Mouse (Mus musculus): ENCODE measurements around the gene P2rx1. TPM values are rescaled to one million over a fixed set of nuclear protein-coding genes. Genes with fewer than 3 reads are reported as not detected.
A peak's percentile ranks its signal among the peaks of the same experiment; 100 is the strongest.

The P2rx1 gene
- total RNA-seq, 1 experiment from 2014 or later: 11.3 TPM

GRCm38 (mm10) chr11:73013981-73014380 is 15.1 kb downstream of the P2rx1 start:
- ATAC-seq (replicated peaks in 1 of 2; ENCODE audit: insufficient read depth in 1 of 2, low FRiP score in 2 of 2, low TSS enrichment in 1 of 2, low read depth in 1 of 2, poor library complexity in 2 of 2, severe bottlenecking in 2 of 2): no peak

- ATAC-seq (replicated peaks in 1 of 2; ENCODE audit: insufficient read depth in 1 of 2, low FRiP score in 2 of 2, low TSS enrichment in 1 of 2, low read depth in 1 of 2, poor library complexity in 2 of 2, severe bottlenecking in 2 of 2): no peak
Observed at GRCm38 (mm10) chr11:73014831-73015344, 16.0 kb downstream of the P2rx1 start.

GRCm38 (mm10) chr11:73015391-73016102 is 16.6 kb downstream of the P2rx1 start:
- no peak for ATAC-seq (replicated peaks in 1 of 2; ENCODE audit: insufficient read depth in 1 of 2, low FRiP score in 2 of 2, low TSS enrichment in 1 of 2, low read depth in 1 of 2, poor library complexity in 2 of 2, severe bottlenecking in 2 of 2)

GRCm38 (mm10) chr11:73016103-73016420 is 17.2 kb downstream of the P2rx1 start:
- ATAC-seq (replicated peaks in 1 of 2; ENCODE audit: insufficient read depth in 1 of 2, low FRiP score in 2 of 2, low TSS enrichment in 1 of 2, low read depth in 1 of 2, poor library complexity in 2 of 2, severe bottlenecking in 2 of 2): no peak

DNA sequence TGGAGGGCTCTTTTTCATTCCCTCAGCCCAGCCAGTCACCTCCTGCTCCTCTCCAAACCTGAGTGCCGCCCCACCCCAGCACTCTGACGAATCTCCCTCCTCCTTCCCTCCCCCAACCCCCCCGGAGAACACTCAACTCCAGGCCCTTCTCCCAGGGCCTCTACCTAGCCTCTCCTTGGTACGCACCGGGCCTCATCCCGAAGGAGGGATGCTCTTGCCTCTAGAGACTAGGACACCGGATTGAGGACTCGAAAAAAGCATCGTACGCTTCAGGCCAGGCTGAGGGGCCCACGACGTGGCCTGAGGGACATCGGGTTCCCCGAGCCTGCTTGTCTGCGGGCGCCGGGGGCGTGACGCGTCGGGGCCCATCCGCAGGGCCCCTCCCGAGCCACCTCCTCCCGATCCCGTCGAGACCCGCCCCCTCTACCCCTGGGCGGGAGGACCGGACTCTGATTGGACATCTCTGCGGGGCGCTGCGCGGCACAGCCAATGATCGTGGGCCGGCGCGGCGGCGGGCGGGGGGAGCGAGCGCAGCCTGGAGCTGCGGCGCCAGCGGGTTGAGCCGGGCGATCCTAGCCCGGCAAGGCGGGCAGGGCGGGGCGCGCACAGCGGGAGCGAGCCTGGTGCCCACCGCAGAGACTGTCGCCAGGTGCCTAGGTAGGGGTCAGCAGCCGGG is 19.7 kb downstream of the P2rx1 start, which contains the start of gene Camkk1:
Gene Camkk1, plus strand, starts transcription at position 538 of the 676 bp plus-strand sequence.
- ATAC-seq (replicated peaks in 1 of 2; ENCODE audit: insufficient read depth in 1 of 2, low FRiP score in 2 of 2, low TSS enrichment in 1 of 2, low read depth in 1 of 2, poor library complexity in 2 of 2, severe bottlenecking in 2 of 2): peak; percentile 83 to 93

DNA sequence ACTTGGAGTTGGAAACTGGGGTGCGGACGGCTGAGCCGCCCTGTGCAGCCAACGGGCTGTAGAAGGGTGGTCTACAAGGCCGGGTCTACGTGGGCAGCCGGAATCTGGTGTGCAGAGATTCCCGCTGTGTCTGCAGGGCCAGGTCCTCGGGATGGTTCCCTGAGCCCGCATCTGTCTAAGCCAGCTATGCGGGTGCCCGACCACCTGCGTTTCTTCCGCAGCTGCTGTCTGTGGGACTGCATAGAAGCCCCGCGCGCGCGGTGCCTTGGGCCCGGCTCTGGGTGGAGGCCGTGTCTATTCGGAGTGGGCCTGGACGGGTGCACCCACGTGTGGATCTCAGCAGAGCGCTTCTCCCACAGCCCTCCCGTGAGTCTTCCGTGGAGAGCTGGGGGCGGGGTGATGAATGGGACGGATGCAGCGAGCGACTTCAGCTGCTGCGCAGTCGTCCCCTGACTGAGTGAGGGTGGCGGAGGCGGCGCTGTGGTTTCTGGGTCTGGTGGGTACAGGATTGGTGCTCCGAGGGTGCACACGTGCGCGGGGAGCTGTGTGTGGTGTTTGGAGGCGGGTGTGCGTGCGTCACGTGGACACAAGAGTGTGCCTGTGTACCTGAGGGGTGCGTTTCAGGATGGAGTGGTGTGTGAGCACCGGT is 20.4 kb downstream of the P2rx1 start:
- peak; percentile 54 to 58 for ATAC-seq (replicated peaks in 1 of 2; ENCODE audit: insufficient read depth in 1 of 2, low FRiP score in 2 of 2, low TSS enrichment in 1 of 2, low read depth in 1 of 2, poor library complexity in 2 of 2, severe bottlenecking in 2 of 2)

GRCm38 (mm10) chr11:73020953-73021800 is 22.3 kb downstream of the P2rx1 start:
- no peak for ATAC-seq (replicated peaks in 1 of 2; ENCODE audit: insufficient read depth in 1 of 2, low FRiP score in 2 of 2, low TSS enrichment in 1 of 2, low read depth in 1 of 2, poor library complexity in 2 of 2, severe bottlenecking in 2 of 2)

- no peak for ATAC-seq (replicated peaks in 1 of 2; ENCODE audit: insufficient read depth in 1 of 2, low FRiP score in 2 of 2, low TSS enrichment in 1 of 2, low read depth in 1 of 2, poor library complexity in 2 of 2, severe bottlenecking in 2 of 2)
Observed at GRCm38 (mm10) chr11:73023099-73023498, 24.2 kb downstream of the P2rx1 start.

- no peak for ATAC-seq (replicated peaks in 1 of 2; ENCODE audit: insufficient read depth in 1 of 2, low FRiP score in 2 of 2, low TSS enrichment in 1 of 2, low read depth in 1 of 2, poor library complexity in 2 of 2, severe bottlenecking in 2 of 2)
Observed at GRCm38 (mm10) chr11:73023827-73024226, 24.9 kb downstream of the P2rx1 start.

DNA sequence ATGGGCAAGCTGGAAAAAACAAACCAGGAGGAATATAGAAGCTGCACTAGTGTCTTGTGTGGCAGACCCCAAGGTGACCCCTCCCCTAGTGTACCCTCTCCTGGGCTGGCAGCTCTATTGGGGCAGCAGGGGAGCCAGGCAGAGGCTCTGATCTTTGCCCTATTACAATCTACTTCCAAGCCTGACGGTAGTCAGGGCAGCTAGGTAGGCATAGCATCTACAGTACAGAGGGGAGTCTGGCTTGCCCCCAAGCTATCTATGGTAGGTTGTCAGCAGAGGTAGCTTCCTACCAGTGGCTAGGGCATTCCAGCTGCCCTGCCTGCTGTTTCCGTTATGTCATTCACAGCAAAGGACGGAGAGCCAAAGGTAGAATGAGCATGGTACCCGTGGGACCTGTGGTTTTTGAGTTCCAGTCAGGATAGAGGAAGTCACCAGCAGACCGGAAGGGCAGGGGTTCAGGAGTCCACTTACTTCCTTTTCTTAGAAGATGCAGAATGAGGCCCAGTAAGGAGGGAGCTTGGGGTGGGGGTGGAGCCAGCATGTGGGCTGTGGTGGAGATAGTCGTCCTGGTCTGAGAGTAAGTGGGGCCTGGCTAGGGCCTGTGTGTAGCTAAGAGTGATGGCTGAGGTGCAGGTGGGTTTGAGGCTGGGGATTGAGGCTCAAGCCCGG is 25.5 kb downstream of the P2rx1 start:
- peak; percentile 91 to 93 for ATAC-seq (replicated peaks in 1 of 2; ENCODE audit: insufficient read depth in 1 of 2, low FRiP score in 2 of 2, low TSS enrichment in 1 of 2, low read depth in 1 of 2, poor library complexity in 2 of 2, severe bottlenecking in 2 of 2)

GRCm38 (mm10) chr11:73026961-73027360 is 28.1 kb downstream of the P2rx1 start:
- no peak for ATAC-seq (replicated peaks in 1 of 2; ENCODE audit: insufficient read depth in 1 of 2, low FRiP score in 2 of 2, low TSS enrichment in 1 of 2, low read depth in 1 of 2, poor library complexity in 2 of 2, severe bottlenecking in 2 of 2)

- ATAC-seq (replicated peaks in 1 of 2; ENCODE audit: insufficient read depth in 1 of 2, low FRiP score in 2 of 2, low TSS enrichment in 1 of 2, low read depth in 1 of 2, poor library complexity in 2 of 2, severe bottlenecking in 2 of 2): peak; percentile 91 to 93
Observed at GRCm38 (mm10) chr11:73030821-73031498, 32.1 kb downstream of the P2rx1 start.

DNA sequence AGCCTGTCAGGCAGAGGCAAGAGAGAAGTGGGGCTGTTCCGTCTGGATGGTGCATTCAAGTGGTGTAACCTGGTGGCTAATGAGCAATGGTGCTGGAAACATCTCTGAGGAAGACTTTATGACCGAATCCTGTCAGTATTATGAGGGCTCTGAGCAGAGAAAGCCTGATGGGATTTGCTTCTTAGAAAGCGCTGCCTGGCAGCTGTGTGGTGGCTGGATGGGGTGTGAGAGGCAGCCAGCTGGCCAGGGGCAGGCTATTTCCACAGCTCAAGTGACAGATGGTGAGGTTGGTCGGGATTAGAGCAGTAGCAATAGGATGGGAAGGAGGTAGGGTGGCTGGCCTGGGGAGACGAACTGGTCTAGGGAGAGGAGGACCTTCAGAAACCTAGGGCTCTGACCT is 32.6 kb downstream of the P2rx1 start:
- ATAC-seq (replicated peaks in 1 of 2; ENCODE audit: insufficient read depth in 1 of 2, low FRiP score in 2 of 2, low TSS enrichment in 1 of 2, low read depth in 1 of 2, poor library complexity in 2 of 2, severe bottlenecking in 2 of 2): no peak

DNA sequence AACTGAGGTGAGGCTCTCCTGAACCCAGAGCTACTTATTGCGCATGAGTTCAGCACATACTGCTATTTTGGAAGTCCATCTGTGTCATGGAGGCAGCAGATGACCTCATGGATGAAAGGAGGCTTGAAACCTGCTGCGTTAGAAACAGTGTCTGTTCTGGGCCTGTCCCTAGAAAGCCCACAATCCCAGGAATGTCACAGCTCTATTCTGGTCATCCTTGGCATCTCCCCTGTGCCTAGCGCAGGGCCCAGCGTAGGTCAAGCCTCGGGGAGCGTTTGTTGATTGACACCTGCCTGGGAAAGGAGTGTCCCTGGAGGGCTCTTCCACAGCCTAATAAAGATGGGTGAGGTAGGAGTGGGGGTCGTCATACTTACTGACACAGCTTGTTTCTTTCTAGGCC is 37.2 kb downstream of the P2rx1 start:
- ATAC-seq (replicated peaks in 1 of 2; ENCODE audit: insufficient read depth in 1 of 2, low FRiP score in 2 of 2, low TSS enrichment in 1 of 2, low read depth in 1 of 2, poor library complexity in 2 of 2, severe bottlenecking in 2 of 2): no peak

DNA sequence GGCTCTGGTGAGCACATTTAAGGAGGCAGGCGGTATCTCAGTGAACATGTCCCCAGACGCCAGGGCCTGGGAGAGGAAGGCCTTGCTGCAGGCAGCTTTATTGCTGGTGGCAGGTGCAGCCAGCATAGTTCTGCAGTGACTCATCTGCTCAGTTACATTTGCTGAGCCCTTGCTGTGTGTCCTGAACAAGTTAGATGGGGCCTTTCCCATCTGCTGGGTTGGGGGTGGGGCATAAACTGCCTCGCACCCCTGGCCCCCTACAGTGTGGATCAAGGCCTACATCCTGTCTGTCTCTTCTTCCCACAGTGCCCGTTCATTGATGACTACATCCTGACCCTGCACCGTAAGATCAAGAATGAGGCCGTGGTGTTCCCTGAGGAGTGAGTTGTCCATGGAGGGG is 38.0 kb downstream of the P2rx1 start:
- ATAC-seq (replicated peaks in 1 of 2; ENCODE audit: insufficient read depth in 1 of 2, low FRiP score in 2 of 2, low TSS enrichment in 1 of 2, low read depth in 1 of 2, poor library complexity in 2 of 2, severe bottlenecking in 2 of 2): no peak

DNA sequence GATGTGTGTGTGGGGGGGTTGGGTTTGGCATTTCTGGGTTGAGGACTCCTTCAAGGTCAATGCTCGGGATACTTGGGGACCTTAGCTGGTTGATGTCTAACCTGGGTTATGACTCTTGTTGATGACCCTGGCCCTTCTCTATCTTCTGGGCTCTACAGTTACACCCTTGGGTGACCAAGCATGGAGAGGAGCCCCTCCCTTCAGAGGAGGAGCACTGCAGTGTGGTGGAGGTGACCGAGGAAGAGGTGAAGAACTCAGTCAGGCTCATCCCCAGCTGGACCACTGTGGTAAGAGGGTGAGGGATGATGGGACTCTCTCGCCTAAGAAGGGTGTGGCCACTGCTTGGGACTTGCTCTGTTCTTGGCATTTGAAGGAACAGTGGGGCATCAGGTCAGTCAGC is 38.8 kb downstream of the P2rx1 start:
- no peak for ATAC-seq (replicated peaks in 1 of 2; ENCODE audit: insufficient read depth in 1 of 2, low FRiP score in 2 of 2, low TSS enrichment in 1 of 2, low read depth in 1 of 2, poor library complexity in 2 of 2, severe bottlenecking in 2 of 2)
